ENCODE assay signal across 17 mouse cellular contexts in genomic region chr14:27147726-27148125, GRCm38 (mm10).
"Had no signal": no experiment of that assay in that cellular context is flagged by ENCODE, and none has a peak within 500 bp of the region (broad histone marks: within the 10 kb centered on the region; RNA-seq: fewer than 3 reads in every experiment).

No protein-coding gene starts in this region.

- H3K4me1 ChIP-seq: liver, embryonic 13.5 days; megakaryocyte, embryonic 14.5 days; midbrain, embryonic 15.5 days; neural tube, embryonic 12.5 days had no signal

- H3K9me3 ChIP-seq: limb, embryonic 12.5 days; liver, embryonic 13.5 days; lung, embryonic 15.5 days; megakaryocyte, embryonic 14.5 days; midbrain, embryonic 15.5 days; neural tube, embryonic 12.5 days; stomach, embryonic 15.5 days had no signal

- H3K4me3 ChIP-seq: layer of hippocampus, adult 2 months; limb, embryonic 12.5 days; liver, embryonic 13.5 days; lung, embryonic 15.5 days; megakaryocyte, embryonic 14.5 days; midbrain, embryonic 15.5 days; neural tube, embryonic 12.5 days; stomach, embryonic 15.5 days had no signal

- H3K36me3 ChIP-seq: limb, embryonic 12.5 days; liver, embryonic 13.5 days; lung, embryonic 15.5 days; midbrain, embryonic 15.5 days; neural tube, embryonic 12.5 days; stomach, embryonic 15.5 days had no signal

- H3K27ac ChIP-seq: layer of hippocampus, adult 2 months; limb, embryonic 12.5 days; liver, embryonic 13.5 days; lung, embryonic 15.5 days; macrophage; midbrain, embryonic 15.5 days; neural tube, embryonic 12.5 days; stomach, embryonic 15.5 days had no signal

- DNase-seq: kidney, postnatal 10 days; kidney, postnatal 4 days; liver; liver, embryonic 13.5 days; liver, postnatal 0 days; lung, postnatal 14 days; right cerebral cortex, postnatal 14 days; thymus, postnatal 4 days had no signal

- H3K4me2 ChIP-seq: limb, embryonic 12.5 days; liver, embryonic 13.5 days; lung, embryonic 15.5 days; midbrain, embryonic 11.5 days; midbrain, embryonic 15.5 days; neural tube, embryonic 12.5 days; stomach, embryonic 15.5 days had no signal

- H3K9ac ChIP-seq: limb, embryonic 12.5 days; liver, embryonic 13.5 days; liver, postnatal 0 days; lung, embryonic 15.5 days; midbrain, embryonic 15.5 days; neural tube, embryonic 12.5 days; stomach, embryonic 15.5 days had no signal

- ATAC-seq: liver, postnatal 0 days; midbrain, embryonic 15.5 days had no signal

- H3K27me3 ChIP-seq: limb, embryonic 12.5 days; liver, embryonic 13.5 days; lung, embryonic 15.5 days; midbrain, embryonic 15.5 days; neural tube, embryonic 12.5 days; stomach, embryonic 15.5 days had no signal
